Mouse (Mus musculus): ENCODE measurements at regions not wholly inside any gene's neighbourhood (a gene's known extent, or its start where the extent isn't known, plus 50 kb on each side); places are given as distances from the start of the nearest gene placed in this dataset.

- TF ChIP-seq CTCF (IDR thresholded peaks at IDR 0.05; ENCODE audit: control insufficient read depth, insufficient read depth, insufficient replicate concordance, low read depth, low read length) (no peak), POLR2A (IDR thresholded peaks at IDR 0.05; ENCODE audit: control insufficient read depth, low read depth, low read length) (no peak)
Observed at GRCm38 (mm10) chr12:39849346-39850058, 188.3 kb downstream of the Arl4a start.
